Mouse (Mus musculus): Measurements from ENCODE around the gene Supt20.
"Not testable (repeated sequence)": the region's sequence is repeated elsewhere in the genome, so short reads cannot be mapped to it uniquely, and the experiment has no call there.

Supt20 gene

GRCm38 (mm10) chr3:54753411-54753810 is 60.8 kb downstream of the Supt20 start:
- DNase-seq (ENCODE audit: inconsistent age in 2 of 2, low spot score in 1 of 2) = peak in 1 of 2 experiments; percentile 22

- DNase-seq (ENCODE audit: inconsistent age in 2 of 2, low spot score in 1 of 2) = peak; percentile 91 to 96
Measured at GRCm38 (mm10) chr3:54755145-54756041, 62.8 kb downstream of the Supt20 start, which contains the start of gene Smad9. Smad9 (plus strand) TSS chr3:54755582.

GRCm38 (mm10) chr3:54756058-54756457 is 63.5 kb downstream of the Supt20 start:
- peak in 1 of 2 experiments; percentile 72 for DNase-seq (ENCODE audit: inconsistent age in 2 of 2, low spot score in 1 of 2)

GRCm38 (mm10) chr3:54757446-54757845 is 64.8 kb downstream of the Supt20 start:
- DNase-seq (ENCODE audit: inconsistent age in 2 of 2, low spot score in 1 of 2) = peak in 1 of 2 experiments; percentile 61

- peak; percentile 49 to 85 for DNase-seq (ENCODE audit: inconsistent age in 2 of 2, low spot score in 1 of 2)
Measured at GRCm38 (mm10) chr3:54759211-54759610, 66.6 kb downstream of the Supt20 start.

- DNase-seq (ENCODE audit: inconsistent age in 2 of 2, low spot score in 1 of 2) = peak; percentile 67 to 89
Measured at GRCm38 (mm10) chr3:54760321-54761115, 67.9 kb downstream of the Supt20 start.

GRCm38 (mm10) chr3:54761258-54761657 is 68.7 kb downstream of the Supt20 start:
- no peak for DNase-seq (ENCODE audit: inconsistent age in 2 of 2, low spot score in 1 of 2)

- peak; percentile 36 to 67 for DNase-seq (ENCODE audit: inconsistent age in 2 of 2, low spot score in 1 of 2)
Measured at GRCm38 (mm10) chr3:54764418-54764817, 71.8 kb downstream of the Supt20 start.

GRCm38 (mm10) chr3:54765521-54765920 is 72.9 kb downstream of the Supt20 start:
- DNase-seq (ENCODE audit: inconsistent age in 2 of 2, low spot score in 1 of 2) = not testable (repeated sequence)

GRCm38 (mm10) chr3:54766034-54766433 is 73.4 kb downstream of the Supt20 start:
- DNase-seq (ENCODE audit: inconsistent age in 2 of 2, low spot score in 1 of 2) = no peak

GRCm38 (mm10) chr3:54766811-54767210 is 74.2 kb downstream of the Supt20 start:
- DNase-seq (ENCODE audit: inconsistent age in 2 of 2, low spot score in 1 of 2) = no peak

- DNase-seq (ENCODE audit: inconsistent age in 2 of 2, low spot score in 1 of 2) = no peak
Measured at GRCm38 (mm10) chr3:54768592-54768991, 76.0 kb downstream of the Supt20 start.

- no peak for DNase-seq (ENCODE audit: inconsistent age in 2 of 2, low spot score in 1 of 2)
Measured at GRCm38 (mm10) chr3:54769349-54770275, 77.0 kb downstream of the Supt20 start.

- no peak for DNase-seq (ENCODE audit: inconsistent age in 2 of 2, low spot score in 1 of 2)
Measured at GRCm38 (mm10) chr3:54773613-54774012, 81.0 kb downstream of the Supt20 start.

GRCm38 (mm10) chr3:54775989-54776631 is 83.5 kb downstream of the Supt20 start:
- DNase-seq (ENCODE audit: inconsistent age in 2 of 2, low spot score in 1 of 2) = peak in 1 of 2 experiments; percentile 59

Measured in adrenal gland, adult (tissue).